Mouse (Mus musculus): ENCODE results near the gene Olfr1323. TPM values are rescaled to one million over a fixed set of nuclear protein-coding genes. Genes with fewer than 3 reads are reported as not detected.

Gene Olfr1323
- not detected in 2 replicates for polyA plus RNA-seq (2015; fragmentation: Nextera tagmentation; extraction: Ambion mirVana)

DNA sequence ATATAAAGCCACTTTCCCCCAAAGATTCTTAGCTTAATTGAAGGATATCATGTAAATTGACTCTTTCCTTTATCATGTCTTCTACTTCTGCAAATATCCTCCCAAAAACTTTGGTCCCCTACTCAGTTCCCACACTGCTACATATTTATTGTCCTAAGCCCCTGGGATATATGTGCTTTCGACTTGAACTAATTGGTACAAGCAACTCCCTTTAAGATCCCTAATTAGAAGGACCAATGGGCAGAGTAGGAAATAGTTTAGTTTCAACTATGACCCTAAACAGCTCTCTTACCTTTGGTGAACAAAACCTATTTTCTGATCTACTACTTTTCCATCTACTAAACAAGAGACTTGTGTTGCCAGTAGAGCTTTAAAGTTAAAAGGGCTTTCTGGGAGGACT lies at the start of gene Olfr1323:
Gene Olfr1323 (minus strand): TSS at position 101 of the 400 bp plus-strand sequence.
- Histone ChIP-seq H3K9ac (no peak within 1 kb of the TSS), H3K36me3 (no peaks in the 10 kb centered on the region), H3K4me2 (no peak within 1 kb of the TSS), H3K27me3 (no peaks in the 10 kb centered on the region), H3K4me3 (no peak within 1 kb of the TSS), H3K4me1 (replicated peaks) (no peaks in the 10 kb centered on the region), H3K9me3 (no peaks in the 10 kb centered on the region), H3K27ac (replicated peaks) (no peak within 1 kb of the TSS)
- no peak for ATAC-seq (ENCODE audit: low read depth)
- 86% methylated on average over 1 of the region's 1 CpGs for WGBS

DNA sequence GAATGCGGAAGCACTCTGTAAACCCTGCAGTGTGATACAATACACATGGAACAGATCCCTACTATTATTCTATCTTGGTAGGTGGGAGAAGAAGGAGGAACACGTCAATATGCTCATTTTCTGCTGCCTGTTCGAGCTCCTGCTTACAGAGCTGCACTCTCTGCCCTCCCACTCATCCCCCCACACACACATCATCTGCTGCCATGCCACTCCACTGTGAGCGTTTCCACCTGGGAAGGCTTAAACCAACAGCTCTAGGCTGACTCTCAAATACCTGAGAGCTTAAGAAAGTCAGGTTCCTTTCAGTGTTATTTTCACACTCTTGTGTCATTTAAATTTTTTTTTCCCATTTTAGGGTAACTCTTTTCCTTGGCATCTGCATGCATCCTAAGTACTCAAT lies 6.9 kb downstream of the Olfr1323 start:
- Histone ChIP-seq H3K9ac (no peak overlapping the region), H3K27ac (replicated peaks) (no peak overlapping the region), H3K4me3 (no peak overlapping the region), H3K4me1 (replicated peaks) (no peaks in the 10 kb centered on the region), H3K27me3 (no peaks in the 10 kb centered on the region), H3K9me3 (no peaks in the 10 kb centered on the region), H3K36me3 (no peaks in the 10 kb centered on the region), H3K4me2 (no peak overlapping the region)
- WGBS: 46% methylated on average over 4 of the region's 4 CpGs
- ATAC-seq (ENCODE audit: low read depth): no peak

Other genes with a start within 250 kb of the Olfr1323 start
- 2.6 and 3.4 TPM in 2 replicates for gene Igsf1, start 221.6 kb downstream of the Olfr1323 start, polyA plus RNA-seq (2015; fragmentation: Nextera tagmentation; extraction: Ambion mirVana)
- not detected in 2 replicates for gene Olfr1322, start 127.9 kb downstream of the Olfr1323 start, polyA plus RNA-seq (2015; fragmentation: Nextera tagmentation; extraction: Ambion mirVana)

Measured in neural tube, embryonic 13.5 days (tissue).